Mouse (Mus musculus) hindbrain, embryonic 14.5 days (tissue): Measurements from ENCODE around the gene Rack1. TPM values are rescaled to one million over a fixed set of nuclear protein-coding genes. Genes with fewer than 3 reads are reported as not detected.
A peak's percentile ranks its signal among the peaks of the same experiment; 100 is the strongest.
"Not testable (repeated sequence)": the region's sequence is repeated elsewhere in the genome, so short reads cannot be mapped to it uniquely, and the experiment has no call there.

Source experiments
- ATAC-seq: fragments of 200-750 bp; cut with Nextera tagmentation; 2 replicates; pipeline ENCODE4 v1.8.0; 2017; ENCODE audit warnings: moderate number of reproducible peaks, mild to moderate bottlenecking, moderate TSS enrichment, moderate library complexity; ENCODE audit not compliant: low FRiP score
- DNase-seq: peaks from one replicate; pipeline ENCODE4 v3.0.0-alpha.2; 2015; ENCODE audit warnings: low spot score
- H3K27ac ChIP-seq: fragments of 300-500 bp; sonication (generic); 2 replicates; pipeline ENCODE4 v1.5.1; 2014; ENCODE audit warnings: mild to moderate bottlenecking, moderate library complexity
- H3K27me3 ChIP-seq: fragments of 300-500 bp; sonication (generic); 2 replicates; pipeline ENCODE4 v1.6.1; 2014; ENCODE audit warnings: mild to moderate bottlenecking, low read length, mixed read lengths; ENCODE audit not compliant: control insufficient read depth, insufficient read depth
- H3K36me3 ChIP-seq: fragments of 300-500 bp; sonication (generic); replicated peaks from 2 replicates; pipeline ENCODE4 v1.6.1; 2014; ENCODE audit not compliant: control insufficient read depth, insufficient read depth
- H3K4me1 ChIP-seq: fragments of 300-500 bp; sonication (generic); replicated peaks from 2 replicates; pipeline ENCODE4 v1.6.1; 2014; ENCODE audit warnings: antibody characterized with exemption, low read length, mixed read lengths; ENCODE audit not compliant: control insufficient read depth, insufficient read depth
- H3K4me2 ChIP-seq: fragments of 300-500 bp; sonication (generic); replicated peaks from 2 replicates; pipeline ENCODE4 v1.6.1; 2014; ENCODE audit warnings: mild to moderate bottlenecking, moderate library complexity
- H3K4me3 ChIP-seq: fragments of 300-500 bp; sonication (generic); replicated peaks from 2 replicates; pipeline ENCODE4 v1.5.1; 2014; ENCODE audit warnings: mild to moderate bottlenecking, low read length
- H3K9ac ChIP-seq: fragments of 300-500 bp; sonication (generic); 2 replicates; pipeline ENCODE4 v1.6.1; 2014
- H3K9me3 ChIP-seq: fragments of 300-500 bp; sonication (generic); 2 replicates; pipeline ENCODE4 v1.6.1; 2016; ENCODE audit warnings: low read length; ENCODE audit not compliant: control insufficient read depth
- WGBS: fragments of 180-500 bp; shearing (Covaris S2); extraction: QIAGEN DNeasy Blood & Tissue Kit; methylation state at CpG from one replicate; pipeline ENCODE4 v1.1.7; 2014; 5-methylcytosine and 5-hydroxymethylcytosine counted together
- polyA plus RNA-seq: library from polyadenylated mRNA; unstranded; fragments of >200 nt; fragmentation: Nextera tagmentation; extraction: Ambion mirVana; gene quantifications from 2 replicates; pipeline ENCODE4 v1.2.1, GENCODE M21; 2014

The Rack1 gene
- polyA plus RNA-seq, result 418 and 454 TPM in 2 replicates

DNA sequence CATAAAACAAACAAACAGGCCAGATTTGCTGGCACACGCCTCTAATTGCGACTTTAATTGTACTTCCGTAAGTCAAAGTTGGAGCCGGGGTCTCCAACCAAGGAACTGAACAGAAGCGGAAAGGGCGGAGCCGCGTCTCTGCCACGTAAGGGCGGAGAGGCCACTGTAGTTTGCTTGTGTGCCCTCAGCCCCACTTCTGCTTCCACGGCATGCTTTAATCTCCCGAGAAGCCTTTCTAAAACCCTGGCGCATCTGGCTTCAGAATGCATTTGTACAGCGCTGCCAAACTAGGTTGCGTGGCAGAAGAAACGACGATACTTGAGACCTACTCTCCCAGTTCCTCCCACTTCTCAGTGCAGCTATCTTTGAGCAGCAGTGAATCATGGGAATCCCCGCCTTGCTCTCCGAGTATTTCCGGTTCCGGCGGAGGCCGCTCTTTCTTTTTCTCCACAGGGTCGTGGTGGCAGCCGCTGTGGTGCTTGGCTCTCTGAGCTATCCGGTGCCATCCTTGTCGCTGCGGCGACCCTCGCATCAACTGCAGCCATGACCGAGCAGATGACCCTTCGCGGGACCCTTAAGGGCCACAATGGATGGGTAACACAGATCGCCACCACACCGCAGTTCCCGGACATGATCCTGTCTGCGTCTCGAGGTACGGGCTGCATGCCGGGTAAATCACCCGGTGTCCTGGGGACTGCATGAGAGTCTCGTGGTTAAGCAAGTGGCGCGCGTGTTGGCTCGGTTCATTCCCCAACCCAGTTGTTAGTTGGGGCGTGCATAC lies at the start of gene Rack1:
Gene Rack1, plus strand, starts transcription at position 412 of the 781 bp plus-strand sequence.
- DNase-seq (peak; percentile 90), ATAC-seq (peak; percentile 94)
- peaks cover 40% of the 10 kb centered on the region for H3K36me3 ChIP-seq
- no peaks in the 10 kb centered on the region for H3K27me3 ChIP-seq
- H3K4me1 ChIP-seq, result peaks cover 33% of the 10 kb centered on the region
- peak within 1 kb of the TSS; percentile 94 for H3K27ac ChIP-seq
- H3K4me3 ChIP-seq, result peak within 1 kb of the TSS; percentile 59
- H3K9ac ChIP-seq, result peak within 1 kb of the TSS; percentile 84
- under 1% methylated on average over 47 of the region's 47 CpGs for WGBS
- no peaks in the 10 kb centered on the region for H3K9me3 ChIP-seq
- H3K4me2 ChIP-seq, result peak within 1 kb of the TSS; percentile 81

DNA sequence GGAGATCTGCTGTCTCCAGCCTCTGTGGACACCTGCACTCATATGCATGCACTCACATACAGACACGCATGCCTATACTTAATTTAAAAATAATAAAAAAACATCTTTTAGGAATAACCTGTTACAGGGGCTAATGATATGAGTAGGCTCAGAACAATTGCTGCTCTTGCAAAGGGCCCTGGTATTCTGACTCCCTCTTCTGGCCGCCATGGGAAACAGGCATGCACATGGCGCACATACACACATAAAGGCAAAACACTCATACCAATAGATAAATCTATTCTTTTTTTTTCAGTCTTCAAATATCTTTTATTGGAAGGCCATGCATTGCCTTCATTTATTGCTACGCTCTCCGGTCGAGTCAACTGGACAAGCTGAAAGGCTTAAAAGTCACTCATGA lies 49.7 kb upstream of the Rack1 start:
- Histone ChIP-seq H3K36me3 (no peaks in the 10 kb centered on the region), H3K4me2 (no peak overlapping the region), H3K27me3 (no peaks in the 10 kb centered on the region), H3K4me1 (no peaks in the 10 kb centered on the region), H3K9me3 (no peaks in the 10 kb centered on the region), H3K4me3 (no peak overlapping the region), H3K27ac (no peak overlapping the region), H3K9ac (no peak overlapping the region)
- DNase-seq (no peak), ATAC-seq (no peak)
- 96% methylated on average over 6 of the region's 6 CpGs for WGBS

DNA sequence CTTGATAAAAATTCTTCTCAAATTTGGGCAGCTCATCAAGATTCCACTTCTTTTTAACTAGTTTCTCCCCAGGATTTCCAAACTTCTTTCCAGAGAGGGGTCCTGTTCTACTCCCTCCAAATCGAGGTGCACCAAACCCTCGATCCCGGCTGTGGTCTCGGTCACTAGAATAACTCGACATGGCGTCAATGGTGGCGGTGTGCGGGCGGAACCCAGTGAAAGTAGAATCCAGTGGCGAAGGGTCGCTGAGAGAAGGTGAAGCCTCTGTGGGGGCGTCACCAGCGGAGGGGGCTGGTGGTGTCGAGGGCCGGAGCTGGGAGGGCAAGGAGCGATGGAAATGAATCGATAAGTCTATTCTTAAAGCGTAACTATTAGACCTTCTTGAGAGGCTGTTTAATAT lies 46.6 kb upstream of the Rack1 start:
- DNase-seq, H3K4me1 ChIP-seq, H3K27ac ChIP-seq, H3K36me3 ChIP-seq, H3K27me3 ChIP-seq, H3K9ac ChIP-seq, ATAC-seq, H3K9me3 ChIP-seq, H3K4me3 ChIP-seq, H3K4me2 ChIP-seq: not testable (repeated sequence)
- 97% methylated on average over 18 of the region's 18 CpGs for WGBS

DNA sequence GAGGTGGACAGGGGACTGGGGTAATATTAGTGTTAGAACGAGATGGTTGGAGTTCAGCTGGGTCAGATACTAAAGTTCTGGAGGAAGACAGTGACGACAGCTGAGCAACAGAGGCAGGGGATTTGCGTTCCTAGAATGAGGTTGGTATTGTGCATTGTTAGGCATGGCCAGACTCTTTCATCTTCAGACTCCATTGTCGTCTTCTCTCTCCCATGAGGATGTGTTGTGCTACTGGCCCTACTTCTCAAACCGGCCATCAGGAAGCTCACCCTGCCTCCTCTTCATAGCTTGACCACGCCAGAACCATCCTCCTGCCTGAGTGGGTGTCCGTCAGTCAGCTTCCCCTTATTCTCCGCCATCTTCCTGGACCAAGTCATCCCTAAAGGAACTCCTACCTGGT lies 41.1 kb upstream of the Rack1 start:
- Histone ChIP-seq H3K4me1 (no peaks in the 10 kb centered on the region), H3K4me3 (no peak overlapping the region), H3K4me2 (no peak overlapping the region), H3K27ac (no peak overlapping the region), H3K9me3 (no peaks in the 10 kb centered on the region), H3K9ac (no peak overlapping the region), H3K27me3 (no peaks in the 10 kb centered on the region), H3K36me3 (no peaks in the 10 kb centered on the region)
- ATAC-seq (no peak), DNase-seq (no peak)
- 84% methylated on average over 8 of the region's 8 CpGs for WGBS

DNA sequence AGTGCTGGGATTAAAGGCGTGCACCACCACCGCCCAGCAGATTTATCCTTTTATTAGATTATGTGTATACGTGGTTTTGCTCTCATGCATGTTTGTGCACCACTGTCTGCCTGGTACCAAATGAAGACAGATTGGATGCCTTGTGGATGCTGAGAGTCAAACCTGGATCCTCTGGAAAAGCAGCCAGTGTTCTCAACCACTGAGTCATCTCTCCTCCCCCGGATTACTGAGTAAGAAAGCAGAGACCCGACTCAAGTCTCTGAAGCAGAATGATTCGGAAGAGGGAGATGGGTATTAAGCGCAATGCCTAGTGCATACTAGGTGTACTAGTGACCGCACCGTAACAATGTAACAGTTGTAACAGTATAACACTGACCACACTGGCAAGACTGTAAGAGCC lies 36.0 kb upstream of the Rack1 start:
- no peak overlapping the region for H3K4me2 ChIP-seq
- ATAC-seq (no peak), DNase-seq (no peak)
- no peaks in the 10 kb centered on the region for H3K36me3 ChIP-seq
- H3K9me3 ChIP-seq, result no peaks in the 10 kb centered on the region
- 93% methylated on average over 9 of the region's 9 CpGs for WGBS
- no peak overlapping the region for H3K27ac ChIP-seq
- H3K4me1 ChIP-seq, result no peaks in the 10 kb centered on the region
- no peaks in the 10 kb centered on the region for H3K27me3 ChIP-seq
- H3K4me3 ChIP-seq, result no peak overlapping the region
- H3K9ac ChIP-seq, result no peak overlapping the region

DNA sequence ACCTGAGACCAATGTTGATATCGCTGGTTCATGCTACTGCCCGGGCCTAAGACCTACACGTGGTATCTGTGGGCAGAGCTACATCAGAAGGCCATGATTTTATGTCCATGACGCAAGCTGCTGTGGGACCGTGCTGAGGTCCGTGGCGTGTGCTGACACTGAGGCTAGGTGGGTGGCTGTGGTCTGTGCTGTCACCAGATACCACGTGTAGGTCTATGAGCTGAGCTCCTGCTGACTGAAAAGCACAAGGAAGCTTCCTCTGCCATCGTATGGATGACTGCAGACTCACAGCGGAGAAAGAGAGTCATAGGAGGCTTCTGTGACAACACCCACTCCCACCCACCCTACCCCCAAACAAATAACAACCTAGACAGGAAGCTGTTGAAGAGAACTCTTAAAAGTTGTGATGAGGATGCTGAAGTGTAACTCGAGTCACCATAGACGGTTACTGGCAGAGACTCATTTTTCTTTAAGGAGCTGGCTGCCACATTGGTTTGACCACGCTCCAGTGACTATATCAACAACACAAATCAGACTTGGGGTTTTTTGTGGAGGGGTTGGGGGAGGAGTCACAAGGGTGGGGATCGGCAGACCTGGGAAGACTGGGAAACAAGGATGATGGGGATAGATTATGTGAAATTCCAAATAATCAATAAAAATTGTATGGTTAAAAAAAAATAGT lies 32.8 kb upstream of the Rack1 start:
- Histone ChIP-seq H3K9ac (no peak overlapping the region), H3K36me3 (no peaks in the 10 kb centered on the region), H3K27ac (no peak overlapping the region), H3K4me2 (no peak overlapping the region), H3K4me1 (no peaks in the 10 kb centered on the region), H3K27me3 (no peaks in the 10 kb centered on the region), H3K4me3 (no peak overlapping the region), H3K9me3 (no peaks in the 10 kb centered on the region)
- WGBS, result 89% methylated on average over 14 of the region's 14 CpGs
- no peak for ATAC-seq
- no peak for DNase-seq

DNA sequence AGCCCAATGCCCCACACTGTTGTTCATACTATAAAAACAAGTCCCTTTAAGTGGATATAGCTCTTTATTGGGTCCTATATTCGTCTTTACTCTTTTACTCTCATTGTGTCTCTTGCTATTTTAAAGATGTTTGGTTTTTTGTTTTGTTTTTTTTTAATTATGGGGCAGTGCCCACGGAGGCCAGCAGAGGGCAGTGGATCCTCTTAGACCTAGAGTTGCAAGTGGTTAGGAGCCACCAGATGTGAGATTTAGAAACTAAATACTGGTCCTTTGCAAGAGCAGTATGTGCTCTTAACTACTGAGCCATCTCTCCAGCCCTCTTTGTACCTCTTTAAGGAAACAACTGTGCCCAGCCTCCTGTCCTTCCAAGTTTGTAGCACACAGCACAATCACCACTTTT lies 28.4 kb upstream of the Rack1 start:
- H3K36me3 ChIP-seq, result no peaks in the 10 kb centered on the region
- ATAC-seq (no peak), DNase-seq (peak; percentile 34)
- no peaks in the 10 kb centered on the region for H3K9me3 ChIP-seq
- H3K27me3 ChIP-seq, result no peaks in the 10 kb centered on the region
- no peak overlapping the region for H3K4me2 ChIP-seq
- no peaks in the 10 kb centered on the region for H3K4me1 ChIP-seq
- H3K27ac ChIP-seq, result no peak overlapping the region
- H3K4me3 ChIP-seq, result no peak overlapping the region
- no peak overlapping the region for H3K9ac ChIP-seq
- 12% methylated on average over 2 of the region's 2 CpGs for WGBS

DNA sequence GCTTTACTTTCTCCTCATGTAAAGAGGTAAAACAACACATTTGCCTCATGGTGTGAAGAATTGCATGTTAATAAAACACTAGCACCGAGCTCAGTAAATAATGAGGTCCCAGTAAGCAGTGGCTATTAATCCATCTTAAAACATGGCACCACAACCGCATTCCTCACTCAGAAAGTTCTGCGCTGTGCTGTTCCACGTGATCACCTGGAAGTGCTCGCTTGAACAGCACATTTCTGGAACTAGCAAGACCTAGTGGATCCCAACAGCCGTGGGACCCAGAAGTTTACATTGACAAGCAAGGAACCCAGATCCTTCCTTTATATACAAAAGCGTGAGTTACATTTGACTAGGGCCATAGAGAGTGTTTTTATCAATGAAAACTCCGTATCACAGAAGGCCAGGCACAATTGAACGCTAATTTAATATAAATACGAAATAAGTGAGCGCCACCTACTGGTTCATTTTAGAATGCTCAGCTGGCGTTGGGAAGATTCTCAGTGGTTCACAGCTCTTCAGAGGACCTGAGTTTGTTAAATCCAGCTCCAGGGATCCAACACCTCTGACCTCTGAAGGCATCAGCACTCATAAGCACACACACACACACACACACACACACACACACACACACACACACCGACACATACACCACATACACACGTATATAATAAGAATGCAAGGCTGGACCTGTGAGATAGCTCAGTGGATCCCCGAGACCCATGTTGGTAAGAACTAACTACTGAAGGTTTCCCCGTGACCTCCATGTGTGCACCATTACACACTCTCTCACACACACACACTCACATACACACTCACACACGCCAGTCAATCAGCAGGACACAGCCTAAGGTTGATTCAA lies 25.5 kb upstream of the Rack1 start:
- Histone ChIP-seq H3K4me3 (no peak overlapping the region), H3K9ac (no peak overlapping the region), H3K27me3 (no peaks in the 10 kb centered on the region), H3K9me3 (no peaks in the 10 kb centered on the region), H3K4me2 (peak overlapping the region; percentile 18), H3K4me1 (no peaks in the 10 kb centered on the region), H3K27ac (no peak overlapping the region), H3K36me3 (no peaks in the 10 kb centered on the region)
- 34% methylated on average over 17 of the region's 17 CpGs for WGBS
- ATAC-seq (peak; percentile 51; the same call in 1 of the 2 replicates), DNase-seq (peak; percentile 86)

DNA sequence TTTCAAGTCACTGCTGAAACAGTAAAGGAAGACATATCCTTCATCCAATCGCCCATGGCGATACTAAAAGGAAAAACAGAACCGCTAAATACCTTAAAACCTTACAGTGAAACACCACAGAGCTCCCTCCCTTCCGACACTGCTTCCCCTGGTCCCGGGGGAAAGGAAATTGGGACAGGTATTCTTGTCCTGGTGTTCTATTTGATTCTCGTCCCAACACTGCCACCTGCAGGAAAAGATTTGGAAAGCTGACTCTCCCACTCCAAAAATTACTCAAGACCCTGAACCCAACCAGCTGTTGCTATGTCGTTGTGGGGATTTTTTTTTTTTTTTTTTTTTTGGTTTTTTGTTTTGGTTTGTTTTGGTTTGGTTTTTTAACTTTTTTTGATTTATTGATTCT lies 24.6 kb upstream of the Rack1 start:
- H3K9me3 ChIP-seq, result no peaks in the 10 kb centered on the region
- no peaks in the 10 kb centered on the region for H3K27me3 ChIP-seq
- H3K4me1 ChIP-seq, result no peaks in the 10 kb centered on the region
- H3K4me3 ChIP-seq, result no peak overlapping the region
- H3K27ac ChIP-seq, result no peak overlapping the region
- WGBS, result 3% methylated on average over 7 of the region's 7 CpGs
- peak overlapping the region; percentile 41 for H3K4me2 ChIP-seq
- no peaks in the 10 kb centered on the region for H3K36me3 ChIP-seq
- no peak overlapping the region for H3K9ac ChIP-seq
- DNase-seq (peak; percentile 83), ATAC-seq (0 out of 2 replicates have a peak, but pooled peaks have one; percentile 25)
